Mouse (Mus musculus): ENCODE data around the gene Usp54.
A peak's percentile ranks its signal among the peaks of the same experiment; 100 is the strongest.

Gene Usp54

GRCm38 (mm10) chr14:20672990-20673389 lies 32.1 kb upstream of the Usp54 start:
- Histone ChIP-seq H3K27me3 (ENCODE audit: insufficient read depth, low read length) (peaks cover 10% of the 10 kb centered on the region), H3K4me3 (replicated peaks; ENCODE audit: low read length) (peak overlapping the region; percentile 95), H3K9me3 (ENCODE audit: low read length) (peaks cover 17% of the 10 kb centered on the region), H3K4me1 (replicated peaks; ENCODE audit: low read depth, low read length) (peaks cover 18% of the 10 kb centered on the region), H3K36me3 (ENCODE audit: insufficient read depth, low read length) (peaks cover 29% of the 10 kb centered on the region)
- no peak for TF ChIP-seq POU5F1 (IDR thresholded peaks at IDR 0.05; ENCODE audit: borderline replicate concordance, low read length)
- TF ChIP-seq NANOG (IDR thresholded peaks at IDR 0.05; ENCODE audit: borderline replicate concordance, low read length): no peak
- peak; percentile 79 for TF ChIP-seq CTCF (conservative IDR thresholded peaks at IDR 0.05; ENCODE audit: low read length)

GRCm38 (mm10) chr14:20668154-20668810 lies 27.4 kb upstream of the Usp54 start, which contains the start of gene Synpo2l:
Synpo2l (minus strand) TSS chr14:20668354.
- H3K4me3 ChIP-seq (replicated peaks; ENCODE audit: low read length): no peak within 1 kb of the TSS
- no peak for TF ChIP-seq NANOG (IDR thresholded peaks at IDR 0.05; ENCODE audit: borderline replicate concordance, low read length)
- TF ChIP-seq CTCF (conservative IDR thresholded peaks at IDR 0.05; ENCODE audit: low read length): no peak
- no peak for TF ChIP-seq POU5F1 (IDR thresholded peaks at IDR 0.05; ENCODE audit: borderline replicate concordance, low read length)
- H3K4me1 ChIP-seq (replicated peaks; ENCODE audit: low read depth, low read length): peaks cover 30% of the 10 kb centered on the region
- no peaks in the 10 kb centered on the region for H3K9me3 ChIP-seq (ENCODE audit: low read length)
- H3K27me3 ChIP-seq (ENCODE audit: insufficient read depth, low read length): peaks cover 40% of the 10 kb centered on the region
- peaks cover 3% of the 10 kb centered on the region; the same call in 1 of the 2 replicates for H3K36me3 ChIP-seq (ENCODE audit: insufficient read depth, low read length)

- H3K36me3 ChIP-seq (ENCODE audit: insufficient read depth, low read length): peaks cover 3% of the 10 kb centered on the region; the same call in 1 of the 2 replicates
- H3K4me3 ChIP-seq (replicated peaks; ENCODE audit: low read length): no peak overlapping the region
- peaks cover 36% of the 10 kb centered on the region for H3K4me1 ChIP-seq (replicated peaks; ENCODE audit: low read depth, low read length)
- H3K9me3 ChIP-seq (ENCODE audit: low read length): no peaks in the 10 kb centered on the region
- H3K27me3 ChIP-seq (ENCODE audit: insufficient read depth, low read length): peaks cover 48% of the 10 kb centered on the region
- TF ChIP-seq POU5F1 (IDR thresholded peaks at IDR 0.05; ENCODE audit: borderline replicate concordance, low read length) (no peak), CTCF (conservative IDR thresholded peaks at IDR 0.05; ENCODE audit: low read length) (no peak), NANOG (IDR thresholded peaks at IDR 0.05; ENCODE audit: borderline replicate concordance, low read length) (no peak)
Measured at GRCm38 (mm10) chr14:20667469-20667868, 26.6 kb upstream of the Usp54 start.

GRCm38 (mm10) chr14:20664436-20664835 lies 23.6 kb upstream of the Usp54 start:
- TF ChIP-seq POU5F1 (IDR thresholded peaks at IDR 0.05; ENCODE audit: borderline replicate concordance, low read length) (no peak), CTCF (conservative IDR thresholded peaks at IDR 0.05; ENCODE audit: low read length) (no peak), NANOG (IDR thresholded peaks at IDR 0.05; ENCODE audit: borderline replicate concordance, low read length) (no peak)
- H3K9me3 ChIP-seq (ENCODE audit: low read length): no peaks in the 10 kb centered on the region
- peaks cover 53% of the 10 kb centered on the region for H3K4me1 ChIP-seq (replicated peaks; ENCODE audit: low read depth, low read length)
- H3K4me3 ChIP-seq (replicated peaks; ENCODE audit: low read length): no peak overlapping the region
- peaks cover 55% of the 10 kb centered on the region for H3K27me3 ChIP-seq (ENCODE audit: insufficient read depth, low read length)
- H3K36me3 ChIP-seq (ENCODE audit: insufficient read depth, low read length): no peaks in the 10 kb centered on the region

DNA sequence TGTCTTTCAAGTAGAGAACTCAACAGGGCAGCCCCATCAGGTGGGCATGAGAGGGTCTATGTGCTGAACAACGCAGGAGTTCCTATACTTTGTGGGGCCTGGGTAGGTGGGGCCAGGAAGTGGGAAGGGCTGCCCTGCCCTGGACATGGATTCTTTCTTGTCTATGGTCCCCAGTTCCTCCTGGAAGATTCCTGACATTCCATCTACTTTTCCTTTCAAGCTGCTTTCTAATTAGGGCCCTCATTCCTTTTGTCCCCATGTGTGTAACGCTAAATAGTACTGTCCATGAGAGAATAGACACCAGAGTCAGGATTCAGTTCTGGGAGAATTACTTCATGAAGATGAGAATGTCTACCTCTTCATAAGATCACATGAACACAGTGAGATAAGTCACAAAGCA lies 22.7 kb upstream of the Usp54 start:
- no peak for TF ChIP-seq NANOG (IDR thresholded peaks at IDR 0.05; ENCODE audit: borderline replicate concordance, low read length)
- no peak for TF ChIP-seq POU5F1 (IDR thresholded peaks at IDR 0.05; ENCODE audit: borderline replicate concordance, low read length)
- no peak for TF ChIP-seq CTCF (conservative IDR thresholded peaks at IDR 0.05; ENCODE audit: low read length)
- Histone ChIP-seq H3K9me3 (ENCODE audit: low read length) (no peaks in the 10 kb centered on the region), H3K4me3 (replicated peaks; ENCODE audit: low read length) (no peak overlapping the region), H3K36me3 (ENCODE audit: insufficient read depth, low read length) (no peaks in the 10 kb centered on the region), H3K27me3 (ENCODE audit: insufficient read depth, low read length) (peaks cover 52% of the 10 kb centered on the region), H3K4me1 (replicated peaks; ENCODE audit: low read depth, low read length) (peaks cover 56% of the 10 kb centered on the region)

DNA sequence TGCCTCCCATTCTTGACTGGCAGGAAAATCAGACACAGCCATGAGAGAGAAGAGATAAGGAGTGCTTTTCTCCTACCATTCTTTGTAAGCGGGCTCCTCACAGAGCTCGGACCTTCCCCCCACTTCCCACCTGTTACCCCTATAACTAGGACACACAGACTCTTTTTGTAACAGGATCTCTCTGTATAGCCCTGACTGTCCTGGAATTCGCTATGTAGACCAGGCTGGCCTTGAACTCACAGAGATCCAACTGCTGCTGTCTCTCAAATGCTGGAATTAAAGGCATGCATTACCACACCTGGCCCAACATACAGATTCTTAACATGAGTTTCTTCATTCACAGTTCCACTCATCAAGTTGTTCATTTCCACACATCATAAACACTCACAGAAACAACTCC lies 21.9 kb upstream of the Usp54 start:
- H3K4me3 ChIP-seq (replicated peaks; ENCODE audit: low read length): peak overlapping the region; percentile 89
- no peaks in the 10 kb centered on the region for H3K36me3 ChIP-seq (ENCODE audit: insufficient read depth, low read length)
- H3K9me3 ChIP-seq (ENCODE audit: low read length): no peaks in the 10 kb centered on the region
- TF ChIP-seq POU5F1 (IDR thresholded peaks at IDR 0.05; ENCODE audit: borderline replicate concordance, low read length) (no peak), CTCF (conservative IDR thresholded peaks at IDR 0.05; ENCODE audit: low read length) (no peak)
- peaks cover 63% of the 10 kb centered on the region for H3K4me1 ChIP-seq (replicated peaks; ENCODE audit: low read depth, low read length)
- peaks cover 49% of the 10 kb centered on the region for H3K27me3 ChIP-seq (ENCODE audit: insufficient read depth, low read length)

DNA sequence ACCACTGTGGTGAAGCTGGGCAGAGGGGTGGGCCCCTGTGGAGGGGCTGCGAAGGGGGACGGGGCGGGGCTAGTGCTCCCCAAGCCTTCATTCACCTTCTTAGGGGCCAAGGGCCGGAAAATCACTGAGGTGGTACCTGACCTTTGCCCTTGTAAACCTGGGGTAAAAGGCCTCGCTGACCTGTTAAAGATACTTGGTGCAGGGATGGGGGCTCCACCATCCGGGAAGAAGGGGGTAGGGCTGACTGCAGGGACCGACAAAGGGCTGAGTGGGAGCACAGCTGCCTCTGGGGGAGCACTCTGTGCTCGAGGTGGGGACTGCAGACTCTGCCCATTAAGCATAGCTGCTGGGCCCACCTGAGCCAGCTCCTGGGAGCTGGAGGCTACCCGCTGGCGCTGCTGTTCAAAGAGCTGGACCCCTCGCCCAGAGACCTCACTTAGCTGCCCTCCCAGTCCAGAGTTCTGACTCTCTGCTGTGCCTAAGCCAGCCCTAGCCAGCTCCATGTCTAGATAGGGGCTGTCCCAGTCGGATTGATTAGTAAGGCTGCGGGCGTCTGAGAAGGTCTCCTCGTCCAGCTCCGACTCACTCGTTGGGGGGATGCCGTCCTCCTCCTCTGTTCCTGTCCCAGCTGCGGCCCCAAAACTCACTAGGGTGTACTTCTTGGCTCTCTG lies 20.9 kb upstream of the Usp54 start:
- Histone ChIP-seq H3K4me3 (replicated peaks; ENCODE audit: low read length) (peak overlapping the region; percentile 89), H3K9me3 (ENCODE audit: low read length) (no peaks in the 10 kb centered on the region), H3K4me1 (replicated peaks; ENCODE audit: low read depth, low read length) (peaks cover 63% of the 10 kb centered on the region), H3K27me3 (ENCODE audit: insufficient read depth, low read length) (peaks cover 44% of the 10 kb centered on the region), H3K36me3 (ENCODE audit: insufficient read depth, low read length) (no peaks in the 10 kb centered on the region)
- TF ChIP-seq POU5F1 (IDR thresholded peaks at IDR 0.05; ENCODE audit: borderline replicate concordance, low read length): no peak

DNA sequence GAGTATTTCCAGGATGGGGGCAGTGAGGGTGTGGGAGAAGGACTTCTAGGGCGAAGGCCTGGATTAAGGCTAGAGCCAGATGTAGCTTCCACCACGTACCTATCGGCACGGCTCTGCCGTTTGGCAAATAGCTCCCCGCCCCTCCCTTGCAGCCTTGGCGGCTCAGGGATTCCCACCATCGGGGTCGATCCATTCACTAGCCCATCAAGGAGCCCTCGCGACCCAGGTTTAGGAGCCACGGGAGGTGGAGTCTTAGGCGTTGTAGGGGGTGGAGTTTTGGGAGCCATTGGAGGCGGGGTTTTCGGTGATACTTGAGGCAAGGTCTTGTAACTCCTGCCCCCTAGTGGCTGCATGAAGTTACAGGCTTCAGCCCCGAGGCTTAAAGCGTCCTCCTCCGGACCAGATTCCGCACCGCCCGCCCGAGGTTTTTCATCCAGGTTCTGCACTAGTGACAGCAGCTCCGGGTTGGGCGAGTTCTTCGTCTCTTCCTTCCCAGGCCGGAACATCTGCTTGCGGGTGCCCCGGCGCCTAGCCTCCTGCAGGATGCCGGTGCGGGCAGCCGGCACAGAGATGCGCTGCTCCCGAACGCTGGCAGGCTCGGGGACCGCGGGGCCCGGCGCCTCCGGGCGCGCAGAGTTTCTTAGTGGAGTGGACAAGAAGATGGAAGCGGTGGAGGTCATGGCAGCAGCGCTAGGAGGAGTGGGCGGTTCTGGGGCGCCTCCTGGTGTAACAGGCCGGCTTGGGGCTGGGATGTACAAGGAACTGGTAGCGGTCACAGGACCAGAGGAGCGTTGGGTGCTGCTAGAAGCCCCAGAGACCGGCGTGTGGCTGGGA lies 20.2 kb upstream of the Usp54 start:
- Histone ChIP-seq H3K4me1 (replicated peaks; ENCODE audit: low read depth, low read length) (peaks cover 61% of the 10 kb centered on the region), H3K9me3 (ENCODE audit: low read length) (no peaks in the 10 kb centered on the region), H3K4me3 (replicated peaks; ENCODE audit: low read length) (peak overlapping the region; percentile 89), H3K36me3 (ENCODE audit: insufficient read depth, low read length) (no peaks in the 10 kb centered on the region), H3K27me3 (ENCODE audit: insufficient read depth, low read length) (peaks cover 36% of the 10 kb centered on the region)
- TF ChIP-seq CTCF (conservative IDR thresholded peaks at IDR 0.05; ENCODE audit: low read length) (peak; percentile 74), POU5F1 (IDR thresholded peaks at IDR 0.05; ENCODE audit: borderline replicate concordance, low read length) (no peak)

Measured in E14TG2a.4 (cell line).